Mouse (Mus musculus): ENCODE measurements at regions not wholly inside any gene's neighbourhood (a gene's known extent, or its start where the extent isn't known, plus 50 kb on each side); places are given as distances from the start of the nearest gene placed in this dataset.
A peak's percentile ranks its signal among the peaks of the same experiment; 100 is the strongest.

DNA sequence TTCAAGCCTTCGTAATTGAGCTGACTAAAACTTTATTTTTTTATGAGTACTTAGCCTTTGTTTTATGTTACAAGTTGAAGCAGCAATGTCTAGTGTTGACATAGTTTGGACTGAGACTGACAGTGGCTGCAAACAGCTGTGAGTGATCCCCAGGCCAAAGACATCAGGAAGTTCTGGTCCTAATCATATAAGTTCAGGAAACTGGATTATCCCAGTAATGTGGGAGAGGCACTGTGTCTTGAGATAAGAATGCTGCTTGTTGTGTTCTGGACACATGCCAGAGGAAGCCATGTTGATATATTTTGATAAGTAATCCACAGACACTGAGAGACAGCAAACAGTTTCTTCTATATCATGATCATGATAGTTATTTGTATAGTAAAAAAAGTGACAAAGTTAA, 153.4 kb downstream of the Lrriq3 start:
- no peak for ATAC-seq (ENCODE audit: poor library complexity, severe bottlenecking)

DNA sequence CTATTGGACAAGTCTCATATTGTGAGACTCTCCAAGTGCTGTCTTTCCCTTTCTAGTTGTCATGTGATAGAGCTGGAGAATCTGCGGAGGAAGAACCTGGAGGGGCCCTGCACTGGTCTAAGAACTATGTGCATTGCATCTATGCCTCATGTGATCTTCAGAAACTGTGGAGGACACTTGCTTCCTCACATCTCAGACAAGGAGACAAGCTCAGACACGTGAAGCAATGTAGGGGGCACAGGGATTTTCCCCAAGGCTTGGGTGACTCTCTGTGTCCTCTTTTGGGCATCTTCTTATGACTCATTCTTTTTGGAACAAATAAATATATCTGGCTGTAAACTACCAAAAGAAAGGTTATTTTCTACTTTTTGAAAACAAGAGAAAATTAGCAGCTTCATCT, 153.9 kb downstream of the Lrriq3 start:
- no peak for ATAC-seq (ENCODE audit: poor library complexity, severe bottlenecking)

- ATAC-seq (ENCODE audit: poor library complexity, severe bottlenecking) = no peak
Observed at GRCm38 (mm10) chr3:155247929-155248328, 154.7 kb downstream of the Lrriq3 start.

GRCm38 (mm10) chr3:155250904-155251303, 157.7 kb downstream of the Lrriq3 start:
- no peak for ATAC-seq (ENCODE audit: poor library complexity, severe bottlenecking)

DNA sequence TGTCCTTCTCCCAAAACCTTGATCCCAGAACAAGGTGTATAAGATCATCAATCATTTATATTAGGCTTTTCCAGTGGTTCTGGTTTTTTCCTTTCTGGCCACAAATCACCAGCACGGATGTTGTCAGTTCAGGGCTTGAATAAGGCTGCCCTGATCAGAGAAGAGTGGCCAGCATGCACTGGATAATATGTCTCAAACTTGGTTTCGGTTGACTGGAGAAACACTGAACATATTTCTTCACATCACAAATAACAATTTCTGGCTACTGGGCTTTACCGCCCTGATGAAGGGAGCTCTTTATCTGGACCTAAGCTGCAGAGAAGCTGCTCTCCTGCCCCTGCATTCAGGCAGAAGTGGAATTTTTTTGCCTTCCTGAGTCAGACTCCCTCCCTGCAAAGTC, 205.0 kb downstream of the Lrriq3 start:
- peak; percentile 21; the same call in 1 of the 2 replicates for ATAC-seq (ENCODE audit: poor library complexity, severe bottlenecking)

DNA sequence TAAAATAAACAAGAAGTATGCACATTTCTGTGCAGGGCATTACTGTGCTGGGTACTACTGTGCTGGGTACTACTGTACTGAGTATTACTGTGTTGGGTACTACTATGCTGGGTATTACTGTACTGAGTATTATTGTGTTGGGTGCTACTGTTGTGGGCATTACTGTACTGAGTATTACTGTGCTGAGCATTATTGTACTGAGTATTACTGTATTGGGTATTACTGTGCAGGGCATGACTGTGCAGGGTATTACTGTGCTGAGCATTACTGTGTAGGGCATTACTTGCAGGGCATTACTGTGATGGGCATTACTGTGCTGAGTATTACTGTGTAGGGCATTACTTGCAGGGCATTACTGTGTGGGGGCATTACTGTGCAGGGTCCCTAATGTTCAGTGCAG, 205.5 kb downstream of the Lrriq3 start:
- ATAC-seq (ENCODE audit: poor library complexity, severe bottlenecking) = no peak

DNA sequence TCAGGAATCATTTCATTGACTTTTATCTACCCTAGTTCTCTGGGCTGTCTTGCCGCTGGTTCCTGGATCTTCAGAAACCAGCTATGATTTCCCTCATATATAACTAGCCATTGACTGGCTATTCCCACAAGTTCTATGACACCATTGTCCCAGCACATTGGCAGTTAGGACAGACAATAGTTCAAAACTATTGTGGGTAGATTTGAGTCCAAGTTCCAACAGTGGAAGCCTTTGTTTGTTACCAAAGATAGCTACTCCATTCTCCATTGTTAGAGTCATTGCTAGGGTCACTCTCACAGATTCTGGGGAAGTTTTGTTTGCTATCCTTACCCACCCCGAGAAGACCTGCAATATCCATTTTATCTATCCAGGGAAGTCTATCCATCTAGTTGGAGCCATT, 229.1 kb downstream of the Lrriq3 start:
- no peak for ATAC-seq (ENCODE audit: poor library complexity, severe bottlenecking)

DNA sequence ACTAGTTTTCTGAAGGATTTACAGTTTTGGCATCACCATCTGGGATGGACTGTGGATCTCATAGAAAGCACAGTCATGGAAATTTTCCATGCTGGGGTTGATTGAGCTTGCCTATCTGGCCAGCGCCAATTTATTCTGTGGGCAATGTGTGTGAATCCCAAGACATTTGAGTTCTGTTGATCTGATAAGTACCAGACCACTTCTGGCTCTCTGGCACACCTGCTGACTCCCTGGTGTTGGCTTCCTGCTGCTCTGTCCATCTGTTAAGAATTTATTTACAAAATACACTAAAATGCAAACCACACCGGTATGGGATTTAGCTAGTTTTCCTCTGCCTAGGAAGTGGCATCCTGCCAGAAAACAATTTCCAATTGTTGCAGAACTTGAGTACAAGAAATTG, 236.5 kb downstream of the Lrriq3 start:
- no peak for ATAC-seq (ENCODE audit: poor library complexity, severe bottlenecking)

DNA sequence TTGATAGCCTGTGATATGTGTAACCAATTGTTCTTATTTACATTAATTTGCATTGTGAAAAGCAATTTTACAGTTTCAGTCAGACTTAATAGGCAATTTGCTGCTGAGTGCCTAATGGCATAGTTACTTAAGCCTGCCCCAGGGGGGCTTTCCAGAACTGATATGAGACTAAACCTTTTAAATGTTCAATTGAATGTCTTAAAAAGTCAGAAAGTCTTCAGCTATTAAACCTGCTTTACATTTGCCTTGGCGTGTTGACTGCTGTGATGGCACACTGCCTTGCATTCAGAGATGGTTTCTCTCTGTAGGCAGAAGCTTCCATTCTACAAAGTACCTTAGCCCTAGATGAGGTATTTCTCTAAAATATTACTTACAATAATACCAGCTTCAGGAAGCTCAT, 256.0 kb downstream of the Lrriq3 start:
- no peak for ATAC-seq (ENCODE audit: poor library complexity, severe bottlenecking)

- ATAC-seq (ENCODE audit: poor library complexity, severe bottlenecking) = no peak
Observed at GRCm38 (mm10) chr3:155351636-155352035, 258.4 kb downstream of the Lrriq3 start.

GRCm38 (mm10) chr3:155352277-155352802, 259.1 kb downstream of the Lrriq3 start:
- ATAC-seq (ENCODE audit: poor library complexity, severe bottlenecking) = no peak

GRCm38 (mm10) chr3:155360399-155360798, 267.2 kb downstream of the Lrriq3 start:
- no peak for ATAC-seq (ENCODE audit: poor library complexity, severe bottlenecking)

- ATAC-seq (ENCODE audit: poor library complexity, severe bottlenecking) = no peak
Observed at GRCm38 (mm10) chr3:155370716-155371115, 277.5 kb downstream of the Lrriq3 start.

- ATAC-seq (ENCODE audit: poor library complexity, severe bottlenecking) = no peak
Observed at GRCm38 (mm10) chr3:155373591-155373990, 280.4 kb downstream of the Lrriq3 start.

GRCm38 (mm10) chr3:155381910-155382309, 288.7 kb downstream of the Lrriq3 start:
- ATAC-seq (ENCODE audit: poor library complexity, severe bottlenecking) = no peak

DNA sequence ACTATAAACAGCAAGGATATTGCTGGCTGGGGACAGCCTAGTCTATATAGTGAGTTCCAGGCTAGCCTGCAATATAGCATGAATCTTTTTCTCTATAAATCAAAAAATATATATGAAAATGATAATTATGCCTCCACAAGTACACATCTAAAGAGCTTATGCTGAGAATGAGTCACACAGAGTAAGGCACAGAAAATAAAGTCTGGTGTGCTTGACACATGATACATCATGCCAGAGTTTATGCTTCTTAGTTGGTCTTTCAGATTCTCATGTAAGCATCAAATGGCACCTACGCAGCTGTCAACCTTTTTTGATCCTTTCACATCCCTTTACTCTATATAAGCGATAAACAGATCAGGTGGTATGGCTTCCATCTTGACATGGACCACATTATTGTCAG, 289.6 kb downstream of the Lrriq3 start:
- ATAC-seq (ENCODE audit: poor library complexity, severe bottlenecking) = no peak

- ATAC-seq (ENCODE audit: poor library complexity, severe bottlenecking) = no peak
Observed at GRCm38 (mm10) chr3:155390666-155391065, 297.4 kb downstream of the Lrriq3 start.

GRCm38 (mm10) chr3:155396134-155396533, 302.9 kb downstream of the Lrriq3 start:
- no peak for ATAC-seq (ENCODE audit: poor library complexity, severe bottlenecking)

GRCm38 (mm10) chr3:155401763-155402162, 308.5 kb downstream of the Lrriq3 start:
- ATAC-seq (ENCODE audit: poor library complexity, severe bottlenecking) = no peak

DNA sequence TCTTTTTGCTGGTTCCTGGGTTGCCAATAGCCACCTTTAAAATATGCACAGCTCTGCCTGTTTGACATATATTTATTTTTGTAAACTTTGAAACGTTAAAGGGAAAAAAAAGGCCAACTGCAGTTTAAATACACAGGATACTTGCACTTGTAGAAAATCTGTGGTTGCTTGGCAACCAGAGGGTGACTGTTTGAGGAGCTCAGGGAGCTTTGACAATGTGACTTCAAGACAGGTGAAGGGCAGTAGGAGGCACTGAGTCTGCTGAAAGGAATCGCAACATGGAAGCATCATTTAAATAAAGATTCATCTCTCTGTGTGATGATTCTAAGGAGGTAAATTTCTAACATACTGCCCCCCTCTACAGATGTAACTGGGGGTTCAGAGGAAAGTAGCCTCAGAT, 315.7 kb downstream of the Lrriq3 start:
- no peak for ATAC-seq (ENCODE audit: poor library complexity, severe bottlenecking)

DNA sequence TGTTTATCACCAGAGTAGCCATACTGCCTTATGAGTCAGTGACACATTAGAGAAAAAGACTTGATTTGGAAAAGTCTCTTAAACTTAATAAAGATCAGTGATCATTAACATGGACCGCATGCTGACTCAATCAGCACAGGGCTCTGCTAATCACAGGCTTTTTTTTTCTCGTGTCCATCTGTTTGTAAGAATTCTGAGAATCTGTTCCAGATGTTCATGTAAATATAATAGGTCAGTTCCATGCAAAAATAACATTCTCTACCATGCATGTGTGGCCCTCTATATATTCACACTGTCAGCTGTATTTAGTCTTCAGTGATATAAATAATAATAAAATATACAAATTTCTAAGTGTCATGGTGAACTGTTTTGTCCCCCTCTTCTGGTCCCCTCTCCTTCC, 316.1 kb downstream of the Lrriq3 start:
- ATAC-seq (ENCODE audit: poor library complexity, severe bottlenecking) = no peak

- ATAC-seq (ENCODE audit: poor library complexity, severe bottlenecking) = no peak
Observed at GRCm38 (mm10) chr3:155409867-155410266, 316.6 kb downstream of the Lrriq3 start.

- ATAC-seq (ENCODE audit: poor library complexity, severe bottlenecking) = no peak
Observed at GRCm38 (mm10) chr3:155459701-155460481, 366.7 kb downstream of the Lrriq3 start.
